Mouse (Mus musculus) liver, adult (tissue): Measurements from ENCODE around the gene Nyx.

Experiments used
- GATA4 ChIP-seq: IDR thresholded peaks from 2 replicates; pipeline ENCODE4 v1.6.1; 2014; ENCODE audit warnings: mild to moderate bottlenecking, low read length; ENCODE audit not compliant: insufficient replicate concordance

Nyx gene

DNA sequence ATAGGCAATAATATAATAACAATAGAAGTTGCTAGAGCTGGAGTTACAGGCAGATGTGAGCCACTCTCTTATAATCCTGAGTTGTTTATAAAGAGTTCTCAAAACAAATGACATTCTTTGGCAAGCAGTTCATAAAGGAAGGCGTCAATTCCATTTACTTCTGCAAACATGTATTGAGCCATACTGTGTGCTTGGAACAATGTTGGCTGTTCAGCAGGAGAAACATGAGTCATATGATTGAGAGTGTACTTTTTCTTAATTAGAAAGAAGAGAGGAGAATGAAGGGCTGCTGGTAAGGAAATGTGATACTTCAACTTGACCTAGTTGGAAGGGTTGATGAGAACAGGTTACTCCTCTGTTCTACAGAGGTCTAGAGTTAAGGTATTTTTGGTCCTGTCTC, 16.7 kb downstream of the Nyx start:
- no peak for TF ChIP-seq GATA4

DNA sequence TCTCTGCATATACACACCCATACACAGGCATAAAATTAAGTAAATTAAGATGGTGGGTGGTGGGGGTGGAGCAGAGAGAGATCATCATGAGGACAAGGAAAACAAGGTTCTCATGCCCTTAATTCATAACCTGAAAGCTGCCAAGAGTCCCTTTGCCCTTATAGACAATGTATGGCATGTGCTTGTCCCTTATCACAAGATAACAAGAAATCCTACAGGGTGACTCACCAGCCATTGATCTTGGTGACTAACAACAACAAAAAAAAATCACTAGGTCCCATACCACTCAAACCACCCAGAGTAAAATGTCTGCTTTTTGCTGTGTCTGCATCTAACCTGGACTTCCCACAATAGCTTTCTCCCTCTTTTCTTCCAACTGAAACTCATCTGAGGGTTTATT, 18.5 kb downstream of the Nyx start:
- TF ChIP-seq GATA4, result no peak

DNA sequence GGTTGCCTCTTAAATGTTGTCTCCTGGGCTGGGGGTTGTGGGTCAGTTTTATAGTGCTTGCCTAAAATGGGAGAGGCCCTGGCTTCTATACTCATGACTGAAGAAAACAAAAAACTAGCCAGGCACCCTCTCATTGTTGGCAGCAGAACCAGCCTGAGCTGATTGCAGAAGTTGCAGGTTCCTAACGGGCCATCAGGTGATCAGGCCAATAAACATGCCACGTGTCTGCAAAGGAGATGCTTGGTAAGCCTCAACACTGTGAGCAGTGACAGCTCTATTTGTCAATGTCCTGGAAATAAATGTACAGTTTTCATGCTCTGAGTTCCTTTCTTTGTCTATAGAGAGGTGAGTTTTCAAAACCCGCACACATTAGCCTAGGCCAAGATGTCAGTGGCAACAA, 23.1 kb downstream of the Nyx start:
- no peak for TF ChIP-seq GATA4

DNA sequence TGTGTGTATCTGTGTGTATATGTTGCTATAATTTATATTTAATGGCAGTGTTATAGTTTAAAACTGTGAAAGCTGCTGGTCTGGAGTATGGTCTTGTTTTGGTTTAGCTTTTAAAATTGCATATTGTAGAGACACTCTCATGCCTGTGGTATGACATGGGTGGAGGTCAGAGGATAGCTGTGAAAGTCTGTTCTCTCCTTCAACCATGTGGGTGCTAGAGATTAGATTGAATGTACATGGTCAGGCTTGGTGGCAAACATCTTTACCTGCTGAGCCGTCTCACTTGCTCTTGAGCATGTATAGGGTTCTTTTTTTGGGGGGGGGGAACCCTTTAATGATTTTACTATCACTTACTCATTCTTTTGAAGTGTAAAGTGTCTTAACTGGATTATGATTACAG, 23.9 kb downstream of the Nyx start:
- TF ChIP-seq GATA4, result no peak

DNA sequence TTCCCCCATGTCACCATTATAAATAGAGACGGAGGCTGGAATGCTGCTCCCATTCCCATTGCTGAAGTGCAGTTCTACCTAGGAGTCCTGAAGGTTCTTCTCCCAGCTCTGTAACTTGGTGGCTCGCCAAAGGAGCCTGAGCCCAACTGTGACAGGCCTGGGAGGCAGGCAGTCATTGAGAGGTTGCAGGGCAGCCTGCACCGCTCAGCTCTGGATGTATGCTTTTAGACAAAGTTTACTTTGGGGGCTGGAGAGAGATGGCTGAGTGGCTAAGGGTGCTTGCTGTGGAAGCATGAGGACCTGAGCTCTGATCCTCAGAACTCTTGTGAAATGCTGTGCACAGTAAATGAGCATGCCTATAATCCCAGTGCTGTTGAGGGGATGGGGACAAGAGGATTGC, 25.0 kb downstream of the Nyx start:
- no peak for TF ChIP-seq GATA4

DNA sequence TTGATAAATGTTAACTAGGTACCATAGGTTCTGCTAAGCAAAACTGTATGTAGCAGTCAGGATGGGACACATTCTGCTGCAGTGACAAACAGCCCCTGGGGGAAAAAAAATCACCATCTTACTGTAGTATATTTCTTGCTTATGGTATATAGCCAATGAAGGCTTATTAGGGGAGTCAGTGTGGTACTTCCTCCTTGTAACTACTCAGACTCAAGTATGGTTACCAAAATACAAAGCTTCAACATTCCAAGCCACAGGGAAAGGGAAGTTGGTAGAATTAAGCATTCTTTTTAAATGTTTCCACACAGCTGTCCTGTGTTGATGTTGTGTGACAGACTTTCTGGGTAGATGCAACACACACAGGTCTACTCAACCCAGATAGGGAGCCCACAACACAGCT, 27.0 kb downstream of the Nyx start:
- TF ChIP-seq GATA4, result no peak

DNA sequence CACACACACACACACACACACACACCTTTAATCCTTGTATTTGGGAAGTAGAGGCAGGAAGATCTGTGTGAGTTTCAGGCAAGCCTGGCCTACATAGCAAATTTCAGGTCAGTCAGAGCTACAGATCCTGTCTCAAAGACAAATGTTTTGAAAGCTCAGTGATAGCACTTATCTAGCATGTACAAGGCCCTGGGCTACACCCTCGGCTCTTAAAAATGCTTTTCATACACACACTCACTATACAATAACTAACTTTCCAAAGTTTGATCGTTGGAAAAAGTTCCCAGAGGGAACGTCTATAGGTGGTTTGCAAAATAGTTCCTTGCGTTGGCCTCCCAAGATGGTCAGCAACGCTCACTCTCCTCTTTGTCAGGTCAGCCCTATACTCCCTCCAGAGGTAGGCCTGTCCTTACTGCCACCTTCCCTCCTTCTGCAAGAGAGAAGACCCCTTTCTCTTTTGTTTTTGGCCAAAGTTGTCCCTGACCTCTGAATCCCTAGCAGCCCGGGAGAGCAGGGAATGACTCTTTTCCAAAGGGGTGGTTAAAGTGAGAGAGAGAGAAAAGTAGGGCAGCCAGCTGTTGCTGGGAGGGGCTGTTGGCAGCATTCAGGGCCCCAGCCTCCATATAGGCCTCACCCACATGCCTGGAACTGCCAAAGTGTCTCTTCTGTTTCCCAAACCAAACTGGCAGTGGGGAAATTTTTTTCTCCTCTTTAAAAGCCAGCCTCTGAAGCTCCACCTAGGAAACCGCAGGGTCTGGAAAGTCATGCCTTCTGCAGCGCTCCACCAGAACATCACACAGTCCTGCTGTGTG, 29.2 kb downstream of the Nyx start:
- no peak for TF ChIP-seq GATA4

DNA sequence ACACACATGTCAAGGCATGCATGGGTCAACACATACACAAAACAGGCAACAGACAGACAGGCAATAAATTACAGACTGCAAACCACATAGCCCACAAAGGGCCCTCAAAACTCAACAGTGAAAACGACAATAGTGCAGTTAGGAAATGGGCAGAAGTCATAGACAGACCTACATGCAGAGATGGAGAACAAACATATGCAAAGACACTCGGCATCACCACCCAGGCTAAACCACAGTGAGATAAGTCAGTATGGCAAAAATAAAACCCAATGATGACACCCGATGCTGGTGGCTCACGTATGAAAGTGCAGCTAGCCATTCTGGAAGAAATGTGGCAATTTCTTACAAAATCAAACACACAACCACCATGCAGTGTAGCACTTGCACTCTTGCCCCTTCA, 34.4 kb downstream of the Nyx start:
- TF ChIP-seq GATA4, result no peak

DNA sequence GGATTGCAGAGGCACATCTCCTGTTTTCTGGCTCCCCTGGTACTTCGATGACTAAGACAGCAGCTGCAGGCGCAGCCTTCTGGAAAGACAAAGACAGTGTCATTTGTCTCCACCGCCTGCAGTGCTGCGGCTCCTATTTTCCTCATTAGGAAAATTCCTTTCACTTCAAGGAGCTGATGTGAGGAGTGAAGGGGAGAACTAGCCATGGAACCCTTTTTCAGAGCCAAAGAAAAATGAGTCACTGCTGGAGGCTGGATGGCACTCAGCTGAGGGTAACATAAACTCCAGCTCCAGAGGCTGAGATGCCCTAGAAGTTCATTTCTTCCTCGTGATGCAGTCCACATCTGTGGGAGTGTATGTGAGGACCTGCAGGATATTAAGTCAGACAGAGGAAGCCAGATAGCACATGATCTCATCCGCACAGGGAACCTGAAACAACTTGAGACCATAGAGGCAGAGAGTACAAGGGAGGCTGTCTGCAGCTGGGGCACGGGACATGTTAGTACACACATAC, 37.0 kb downstream of the Nyx start:
- no peak for TF ChIP-seq GATA4

DNA sequence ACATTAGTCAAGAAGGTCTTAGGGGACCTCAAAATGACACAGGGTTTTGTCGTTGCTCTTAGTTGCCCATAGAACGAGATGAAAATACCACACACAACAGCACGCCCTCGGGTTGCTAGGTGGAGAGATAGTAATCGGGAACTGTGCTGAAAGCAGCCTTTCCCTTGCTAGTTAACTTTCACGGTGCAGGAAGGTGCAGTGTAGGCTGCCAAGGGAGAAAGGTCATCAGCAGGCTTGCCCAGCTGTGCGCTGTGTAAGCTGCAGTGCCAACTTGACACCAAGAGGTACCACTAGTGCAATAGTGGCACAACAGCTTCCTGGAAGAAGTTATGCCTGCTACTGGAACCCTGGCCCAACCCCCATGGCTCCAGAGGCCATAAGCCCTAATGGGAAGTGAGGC, 38.5 kb downstream of the Nyx start:
- no peak for TF ChIP-seq GATA4

DNA sequence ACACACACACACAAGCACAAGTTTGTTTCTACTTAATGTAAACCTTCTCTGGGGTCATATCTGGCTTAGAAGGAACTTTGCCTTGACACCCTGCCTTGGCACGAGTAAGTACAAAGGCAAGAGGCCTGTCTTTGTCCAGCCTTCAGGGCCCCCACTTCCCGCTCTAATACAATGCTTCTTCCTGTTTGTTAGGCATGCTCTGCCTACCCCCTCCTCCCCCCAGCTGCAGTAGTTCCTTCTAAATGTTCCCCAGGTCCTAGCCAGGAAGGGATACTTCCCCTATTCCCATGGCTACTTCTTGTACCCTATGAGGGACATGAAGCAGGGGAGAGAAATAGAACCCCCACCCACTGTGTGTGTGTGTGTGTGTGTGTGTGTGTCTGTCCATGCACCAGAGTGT, 40.5 kb downstream of the Nyx start:
- no peak for TF ChIP-seq GATA4

DNA sequence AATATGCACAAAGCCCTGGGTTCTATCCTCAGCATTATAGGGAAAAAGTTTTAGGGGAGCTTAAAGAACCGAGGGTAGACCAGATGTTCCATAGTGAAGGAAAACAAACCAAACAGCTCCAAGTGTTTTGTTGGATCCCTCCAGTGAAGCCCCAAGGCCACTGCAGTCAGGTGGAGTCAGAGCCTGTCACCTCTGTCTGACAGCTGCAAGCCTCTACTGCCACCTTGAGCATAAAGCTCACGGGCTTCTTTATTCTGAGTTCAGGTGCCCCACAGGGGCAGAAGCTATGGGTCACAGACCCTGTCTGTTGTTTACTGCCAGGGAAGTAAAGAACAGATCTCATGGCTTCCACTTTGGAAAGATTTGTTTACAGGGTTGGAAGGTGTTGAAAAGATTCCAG, 47.2 kb downstream of the Nyx start:
- no peak for TF ChIP-seq GATA4

DNA sequence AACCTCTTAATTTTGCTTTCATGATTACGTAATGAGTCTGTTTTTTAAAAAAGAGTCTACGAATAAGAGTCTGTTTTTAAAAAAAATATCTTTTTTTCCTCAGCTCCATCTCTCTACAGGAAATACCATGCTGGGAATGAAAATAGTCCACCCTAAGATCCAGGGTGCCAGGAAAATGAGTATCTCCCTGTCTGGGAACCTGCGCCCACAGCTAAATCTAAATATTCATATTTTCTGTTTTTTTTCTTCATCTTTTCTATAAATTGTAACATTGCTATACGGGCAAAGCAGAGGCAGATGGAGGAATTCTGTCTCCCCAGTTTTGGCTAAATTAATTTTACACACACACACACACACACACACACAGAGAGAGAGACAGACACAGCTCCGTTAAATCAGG, 48.0 kb downstream of the Nyx start:
- TF ChIP-seq GATA4, result no peak

DNA sequence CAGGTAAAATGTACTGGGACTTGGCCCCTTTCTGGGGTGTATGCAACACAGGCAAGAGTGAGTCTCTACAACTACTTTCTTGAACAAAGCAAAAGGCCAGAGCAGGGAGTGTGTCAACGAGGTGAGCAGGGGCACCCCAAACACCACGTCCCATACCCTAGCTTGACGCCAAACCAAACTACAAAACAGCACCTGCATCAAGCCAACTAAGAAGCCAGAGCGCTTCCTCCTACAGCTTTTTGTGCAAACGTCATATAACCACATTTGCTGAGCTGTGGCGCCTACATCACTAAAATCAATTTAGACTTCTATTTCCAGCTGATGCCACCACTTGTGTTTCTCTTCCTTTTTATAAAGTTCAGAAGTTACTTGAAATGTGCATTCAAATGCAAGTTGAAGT, 50.5 kb downstream of the Nyx start:
- no peak for TF ChIP-seq GATA4

DNA sequence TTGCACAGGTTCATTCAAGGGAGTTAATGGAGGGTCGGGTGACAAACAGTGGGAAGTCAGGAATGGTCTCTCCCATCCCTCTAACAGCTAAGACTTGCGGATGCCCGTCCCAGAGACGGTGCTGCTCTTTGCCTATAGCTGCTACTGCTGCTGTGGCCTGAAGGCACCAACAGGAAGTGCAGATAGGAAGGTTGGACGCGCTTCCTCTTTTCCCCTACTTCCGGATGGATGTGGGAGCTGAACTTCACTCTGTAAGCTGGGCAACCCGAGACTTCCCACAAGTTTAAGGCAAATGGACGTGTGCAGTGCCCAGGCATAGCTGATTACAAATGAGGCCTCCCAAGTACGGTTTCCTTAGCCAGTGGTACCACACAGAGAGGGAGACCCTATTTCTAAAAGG, 52.1 kb downstream of the Nyx start:
- TF ChIP-seq GATA4, result no peak

DNA sequence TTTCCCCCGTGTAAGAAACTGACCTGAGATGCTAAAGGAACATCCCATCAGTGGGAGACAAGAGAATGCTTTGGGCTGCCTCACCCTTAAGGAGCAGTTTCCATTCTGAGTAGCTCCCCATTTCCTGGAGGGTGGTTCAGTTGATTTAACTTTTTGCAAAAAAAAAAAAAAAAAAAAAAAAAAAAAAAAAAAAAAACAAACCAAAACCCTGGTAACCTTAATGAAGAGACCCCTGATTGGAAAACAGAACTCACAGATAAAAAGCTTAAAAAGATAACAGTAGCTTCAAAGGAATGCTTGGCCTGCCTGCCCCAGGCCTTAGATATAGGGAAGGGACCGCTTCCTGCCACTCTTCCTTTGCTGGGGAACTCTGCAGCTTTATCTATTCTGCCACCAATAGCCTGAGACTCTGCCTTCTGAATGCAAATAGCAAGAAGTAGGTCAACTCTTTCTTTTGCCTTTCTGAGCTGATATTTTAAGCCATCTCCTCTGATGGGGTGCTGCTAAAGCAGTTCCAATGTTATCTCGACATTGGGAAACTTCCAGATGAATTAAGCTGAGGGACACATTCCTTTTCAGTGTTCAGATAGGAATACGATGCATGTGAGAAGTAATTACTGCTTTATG, 53.0 kb downstream of the Nyx start:
- TF ChIP-seq GATA4, result peak; percentile 72

DNA sequence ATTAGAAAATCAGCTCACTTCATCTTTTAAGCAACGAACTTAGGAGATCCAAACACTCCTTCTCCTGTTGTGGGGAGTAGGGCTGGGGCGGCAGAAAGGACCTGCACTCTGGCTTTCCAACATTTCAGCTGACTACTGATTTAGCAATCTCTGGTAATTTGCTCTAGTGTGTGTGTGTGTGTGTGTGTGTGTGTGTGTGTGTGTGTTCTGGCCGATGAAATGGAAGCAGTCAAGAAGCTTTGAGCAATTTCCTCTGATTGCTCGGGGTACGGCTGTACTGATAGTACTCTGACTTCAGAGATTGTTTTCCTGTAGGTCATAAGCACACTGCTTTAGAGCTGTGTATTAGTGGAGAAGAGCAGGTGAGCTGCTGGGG, 53.5 kb downstream of the Nyx start:
- TF ChIP-seq GATA4, result peak; percentile 56
